Mouse (Mus musculus): Measurements from ENCODE around the gene Fancd2os. TPM values are rescaled to one million over a fixed set of nuclear protein-coding genes. Genes with fewer than 3 reads are reported as not detected.

Gene Fancd2os
- polyA plus RNA-seq, 1 experiment from 2014 or later: not detected

- DNase-seq (ENCODE audit: low spot score): peak; percentile 90
- H3K27ac ChIP-seq (ENCODE audit: low read depth, low read length): no peak within 1 kb of the TSS
- H3K4me3 ChIP-seq (ENCODE audit: low read depth, low read length): peak within 1 kb of the TSS; percentile 32
- H3K9ac ChIP-seq (ENCODE audit: low read length): peak within 1 kb of the TSS; percentile 47
- 8% methylated on average over 37 of the region's 37 CpGs for WGBS
- no peaks in the 10 kb centered on the region for H3K4me1 ChIP-seq (ENCODE audit: control insufficient read depth, insufficient read depth, low read length)
- peak within 1 kb of the TSS; percentile 53 for H3K4me2 ChIP-seq (ENCODE audit: low read length)
- H3K27me3 ChIP-seq (replicated peaks; ENCODE audit: control insufficient read depth, insufficient read depth, low read length): no peaks in the 10 kb centered on the region
- no peaks in the 10 kb centered on the region for H3K36me3 ChIP-seq (ENCODE audit: control insufficient read depth, insufficient read depth, low read length)
- no peaks in the 10 kb centered on the region for H3K9me3 ChIP-seq (replicated peaks; ENCODE audit: control insufficient read depth, low read length)
- peak; percentile 95 for ATAC-seq
Measured at GRCm38 (mm10) chr6:113638302-113639040, 38.0 kb upstream of the Fancd2os start, which contains the start of gene Irak2. Gene Irak2, plus strand, starts transcription at chr6:113638467.

DNA sequence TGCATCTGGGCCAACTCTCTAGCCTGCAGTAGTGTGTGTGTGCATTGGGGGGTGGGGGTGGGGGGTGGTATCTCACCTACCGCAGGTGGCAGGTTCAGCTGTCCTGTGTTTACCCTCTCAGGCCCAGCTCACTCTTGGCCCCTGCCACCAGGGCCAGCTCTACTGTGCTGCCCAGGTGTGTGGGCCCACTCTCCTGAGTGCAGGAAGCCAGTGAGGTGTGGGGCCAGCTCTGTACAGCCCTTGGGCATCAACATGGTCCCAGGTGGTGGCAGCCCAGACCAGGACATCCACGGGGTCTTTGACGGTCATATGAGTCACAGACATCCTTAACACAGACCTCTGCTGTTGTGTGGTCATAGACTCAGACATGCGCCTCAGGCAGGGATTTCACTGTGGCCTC lies 32.3 kb upstream of the Fancd2os start:
- H3K4me1 ChIP-seq (ENCODE audit: control insufficient read depth, insufficient read depth, low read length): no peaks in the 10 kb centered on the region
- no peak overlapping the region for H3K4me3 ChIP-seq (ENCODE audit: low read depth, low read length)
- no peak overlapping the region for H3K4me2 ChIP-seq (ENCODE audit: low read length)
- DNase-seq (ENCODE audit: low spot score) (no peak), ATAC-seq (no peak)
- 98% methylated on average over 4 of the region's 4 CpGs for WGBS
- H3K36me3 ChIP-seq (ENCODE audit: control insufficient read depth, insufficient read depth, low read length): peaks cover 45% of the 10 kb centered on the region
- no peak overlapping the region for H3K27ac ChIP-seq (ENCODE audit: low read depth, low read length)
- no peaks in the 10 kb centered on the region for H3K27me3 ChIP-seq (replicated peaks; ENCODE audit: control insufficient read depth, insufficient read depth, low read length)
- no peak overlapping the region for H3K9ac ChIP-seq (ENCODE audit: low read length)
- H3K9me3 ChIP-seq (replicated peaks; ENCODE audit: control insufficient read depth, low read length): no peaks in the 10 kb centered on the region

DNA sequence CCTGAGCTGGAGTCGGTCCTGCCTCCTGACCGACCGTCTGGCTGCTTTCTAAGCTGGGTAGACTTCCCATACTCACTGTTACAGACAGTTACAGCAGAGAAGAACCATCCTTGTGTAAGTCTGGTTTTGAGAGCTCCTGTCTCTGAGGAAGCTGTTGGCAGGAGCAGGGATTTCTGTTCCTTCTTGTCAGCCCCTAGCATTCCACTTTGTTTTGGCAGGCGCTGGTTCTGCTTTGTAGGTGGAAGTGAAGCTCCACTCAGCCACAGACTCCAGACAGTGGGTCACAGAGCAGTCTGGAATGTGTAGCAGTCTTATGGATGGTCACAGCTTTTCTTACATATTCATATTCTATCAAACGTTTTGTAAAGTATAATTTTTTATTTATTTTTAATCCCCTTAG lies 29.8 kb upstream of the Fancd2os start:
- Histone ChIP-seq H3K36me3 (ENCODE audit: control insufficient read depth, insufficient read depth, low read length) (peaks cover 49% of the 10 kb centered on the region), H3K4me3 (ENCODE audit: low read depth, low read length) (no peak overlapping the region), H3K9ac (ENCODE audit: low read length) (no peak overlapping the region), H3K27ac (ENCODE audit: low read depth, low read length) (no peak overlapping the region), H3K4me1 (ENCODE audit: control insufficient read depth, insufficient read depth, low read length) (peaks cover 6% of the 10 kb centered on the region; the same call in 1 of the 2 replicates), H3K27me3 (replicated peaks; ENCODE audit: control insufficient read depth, insufficient read depth, low read length) (no peaks in the 10 kb centered on the region), H3K4me2 (ENCODE audit: low read length) (no peak overlapping the region), H3K9me3 (replicated peaks; ENCODE audit: control insufficient read depth, low read length) (no peaks in the 10 kb centered on the region)
- ATAC-seq: no peak
- no peak for DNase-seq (ENCODE audit: low spot score)
- 84% methylated on average over 5 of the region's 5 CpGs for WGBS

GRCm38 (mm10) chr6:113624989-113625770 lies 24.7 kb upstream of the Fancd2os start:
- Histone ChIP-seq H3K9ac (ENCODE audit: low read length) (peak overlapping the region; percentile 88), H3K4me3 (ENCODE audit: low read depth, low read length) (peak overlapping the region; percentile 77), H3K4me2 (ENCODE audit: low read length) (peak overlapping the region; percentile 80), H3K9me3 (replicated peaks; ENCODE audit: control insufficient read depth, low read length) (no peaks in the 10 kb centered on the region), H3K36me3 (ENCODE audit: control insufficient read depth, insufficient read depth, low read length) (peaks cover 24% of the 10 kb centered on the region), H3K27ac (ENCODE audit: low read depth, low read length) (no peak overlapping the region), H3K27me3 (replicated peaks; ENCODE audit: control insufficient read depth, insufficient read depth, low read length) (no peaks in the 10 kb centered on the region), H3K4me1 (ENCODE audit: control insufficient read depth, insufficient read depth, low read length) (peaks cover 13% of the 10 kb centered on the region)
- no peak for ATAC-seq
- 42% methylated on average over 5 of the region's 5 CpGs for WGBS
- peak; percentile 42 for DNase-seq (ENCODE audit: low spot score)

DNA sequence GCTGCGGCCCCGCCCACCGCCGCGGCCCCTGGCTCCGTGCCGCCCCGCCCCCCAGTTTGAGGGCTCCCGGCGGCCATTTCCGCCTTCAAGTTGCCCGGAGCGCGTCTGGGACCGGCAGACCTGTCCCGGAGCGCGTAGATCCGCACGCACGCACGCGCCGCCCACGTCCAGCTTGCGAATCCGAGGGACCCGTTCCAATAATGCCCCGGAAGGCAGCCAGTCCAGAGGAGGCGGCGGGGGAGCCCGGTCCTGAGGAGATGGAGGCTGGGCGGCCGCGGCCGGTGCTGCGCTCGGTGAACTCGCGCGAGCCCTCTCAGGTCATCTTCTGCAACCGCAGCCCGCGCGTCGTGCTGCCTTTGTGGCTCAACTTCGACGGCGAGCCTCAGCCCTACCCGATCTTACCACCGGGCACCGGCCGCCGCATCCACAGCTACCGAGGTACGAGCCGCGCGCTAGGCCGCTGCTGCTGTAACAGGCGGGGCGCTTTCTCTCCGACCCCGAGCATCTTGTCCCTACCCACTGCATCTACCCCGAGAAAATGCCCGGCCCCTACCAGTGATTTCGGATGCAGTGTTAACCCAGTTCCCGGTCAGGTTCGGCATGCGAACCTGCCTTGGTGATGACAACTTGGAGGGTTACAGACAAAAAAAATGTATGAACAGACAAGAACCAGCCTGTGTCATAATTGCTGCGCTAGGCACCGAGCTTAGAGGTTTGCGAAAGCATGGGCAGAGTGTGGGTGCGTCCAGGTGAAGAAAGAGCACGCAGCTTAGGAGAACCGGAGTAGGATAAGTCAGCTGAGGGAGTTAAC lies 23.6 kb upstream of the Fancd2os start, which contains the start of gene Vhl:
TSS of gene Vhl (plus strand) at position 19 of the 811 bp plus-strand sequence.
- Histone ChIP-seq H3K9ac (ENCODE audit: low read length) (peak within 1 kb of the TSS; percentile 88), H3K4me3 (ENCODE audit: low read depth, low read length) (peak within 1 kb of the TSS; percentile 77), H3K4me2 (ENCODE audit: low read length) (peak within 1 kb of the TSS; percentile 80), H3K36me3 (ENCODE audit: control insufficient read depth, insufficient read depth, low read length) (peaks cover 14% of the 10 kb centered on the region), H3K27ac (ENCODE audit: low read depth, low read length) (peak within 1 kb of the TSS; percentile 74), H3K4me1 (ENCODE audit: control insufficient read depth, insufficient read depth, low read length) (peaks cover 13% of the 10 kb centered on the region), H3K9me3 (replicated peaks; ENCODE audit: control insufficient read depth, low read length) (no peaks in the 10 kb centered on the region), H3K27me3 (replicated peaks; ENCODE audit: control insufficient read depth, insufficient read depth, low read length) (no peaks in the 10 kb centered on the region)
- peak; percentile 88 for ATAC-seq
- under 1% methylated on average over 54 of the region's 76 CpGs for WGBS
- peak; percentile 86 for DNase-seq (ENCODE audit: low spot score)

DNA sequence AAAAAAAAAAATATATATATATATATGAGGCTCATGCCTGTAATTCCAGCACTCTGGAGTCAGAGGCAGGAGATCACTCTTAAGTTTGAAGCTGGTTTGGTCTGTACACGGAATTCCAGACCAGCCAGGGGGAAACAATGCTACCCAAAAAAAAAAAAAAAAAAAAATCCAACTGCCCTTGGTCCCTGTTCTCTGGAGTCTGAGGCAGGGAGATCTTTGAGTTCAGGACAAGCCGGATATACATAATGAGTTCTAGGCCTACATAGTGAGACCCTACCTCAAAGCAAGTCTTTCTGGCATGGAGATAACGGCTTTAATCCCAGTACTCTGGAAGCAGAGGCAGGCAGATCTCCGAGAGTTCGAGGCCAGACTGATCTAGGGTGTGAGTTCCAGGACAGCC lies 22.9 kb upstream of the Fancd2os start:
- WGBS: 71% methylated on average over 5 of the region's 5 CpGs
- Histone ChIP-seq H3K4me1 (ENCODE audit: control insufficient read depth, insufficient read depth, low read length) (peaks cover 13% of the 10 kb centered on the region), H3K27me3 (replicated peaks; ENCODE audit: control insufficient read depth, insufficient read depth, low read length) (no peaks in the 10 kb centered on the region), H3K4me3 (ENCODE audit: low read depth, low read length) (peak overlapping the region; percentile 77), H3K4me2 (ENCODE audit: low read length) (peak overlapping the region; percentile 80), H3K9me3 (replicated peaks; ENCODE audit: control insufficient read depth, low read length) (no peaks in the 10 kb centered on the region), H3K36me3 (ENCODE audit: control insufficient read depth, insufficient read depth, low read length) (peaks cover 9% of the 10 kb centered on the region), H3K27ac (ENCODE audit: low read depth, low read length) (peak overlapping the region; percentile 74; the same call in 1 of the 2 replicates), H3K9ac (ENCODE audit: low read length) (peak overlapping the region; percentile 88; the same call in 1 of the 2 replicates)
- no peak for DNase-seq (ENCODE audit: low spot score)
- peak; percentile 22; the same call in 1 of the 2 replicates for ATAC-seq

DNA sequence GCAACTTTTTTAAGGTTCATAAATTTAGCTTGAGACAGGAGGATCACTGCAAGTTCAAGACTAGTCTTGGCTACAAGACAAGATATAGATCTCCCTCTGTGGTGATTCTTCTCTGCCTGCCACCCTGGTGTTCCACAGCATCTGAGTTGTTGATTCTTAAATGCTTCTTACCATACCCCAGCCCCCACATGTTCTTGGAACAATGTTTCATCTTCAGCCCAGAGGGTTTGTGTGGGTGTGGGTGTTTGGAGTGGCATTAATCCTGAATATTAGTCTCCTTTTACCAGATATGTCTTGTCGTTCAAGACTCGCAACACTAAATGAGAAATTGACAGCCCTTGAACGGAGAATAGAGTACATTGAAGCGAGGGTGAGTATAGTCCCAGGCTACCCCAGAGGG lies 15.0 kb upstream of the Fancd2os start:
- no peak for ATAC-seq
- Histone ChIP-seq H3K4me3 (ENCODE audit: low read depth, low read length) (no peak overlapping the region), H3K27me3 (replicated peaks; ENCODE audit: control insufficient read depth, insufficient read depth, low read length) (no peaks in the 10 kb centered on the region), H3K36me3 (ENCODE audit: control insufficient read depth, insufficient read depth, low read length) (peaks cover 59% of the 10 kb centered on the region), H3K27ac (ENCODE audit: low read depth, low read length) (no peak overlapping the region), H3K9me3 (replicated peaks; ENCODE audit: control insufficient read depth, low read length) (no peaks in the 10 kb centered on the region), H3K4me1 (ENCODE audit: control insufficient read depth, insufficient read depth, low read length) (no peaks in the 10 kb centered on the region), H3K9ac (ENCODE audit: low read length) (no peak overlapping the region), H3K4me2 (ENCODE audit: low read length) (no peak overlapping the region)
- DNase-seq (ENCODE audit: low spot score): no peak
- 97% methylated on average over 4 of the region's 4 CpGs for WGBS

GRCm38 (mm10) chr6:113614997-113615396 lies 14.5 kb upstream of the Fancd2os start:
- ATAC-seq: no peak
- H3K36me3 ChIP-seq (ENCODE audit: control insufficient read depth, insufficient read depth, low read length): peaks cover 59% of the 10 kb centered on the region
- no peaks in the 10 kb centered on the region for H3K4me1 ChIP-seq (ENCODE audit: control insufficient read depth, insufficient read depth, low read length)
- 98% methylated on average over 8 of the region's 8 CpGs for WGBS
- no peak overlapping the region for H3K9ac ChIP-seq (ENCODE audit: low read length)
- H3K4me3 ChIP-seq (ENCODE audit: low read depth, low read length): no peak overlapping the region
- DNase-seq (ENCODE audit: low spot score): no peak
- H3K27me3 ChIP-seq (replicated peaks; ENCODE audit: control insufficient read depth, insufficient read depth, low read length): no peaks in the 10 kb centered on the region
- no peak overlapping the region for H3K4me2 ChIP-seq (ENCODE audit: low read length)
- H3K9me3 ChIP-seq (replicated peaks; ENCODE audit: control insufficient read depth, low read length): no peaks in the 10 kb centered on the region
- no peak overlapping the region for H3K27ac ChIP-seq (ENCODE audit: low read depth, low read length)
